Mouse (Mus musculus): Measurements from ENCODE around the gene Nav2. TPM values are rescaled to one million over a fixed set of nuclear protein-coding genes. Genes with fewer than 3 reads are reported as not detected.

Nav2 gene
- total and polyA plus RNA-seq, 3 experiments = under 0.01 TPM; not detected in 2

DNA sequence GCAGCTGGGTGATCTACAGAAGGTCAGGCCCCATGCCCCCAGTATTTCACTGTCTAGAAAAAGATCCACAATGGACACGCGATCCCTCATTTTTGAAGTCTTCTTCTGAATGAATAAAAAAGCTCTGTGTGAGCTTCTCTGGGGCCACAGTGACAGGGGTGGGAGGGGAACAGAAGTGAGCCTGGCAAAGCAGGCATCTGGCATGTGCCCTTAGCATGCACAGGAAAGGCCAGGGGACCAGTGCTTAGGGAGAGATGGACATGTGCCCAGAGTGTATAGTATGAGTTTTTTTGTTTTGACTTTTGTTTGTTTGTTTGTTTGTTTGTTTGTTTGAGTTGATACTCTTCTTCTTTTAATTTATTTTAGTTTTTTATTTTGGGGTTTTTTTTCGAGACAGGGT is 481.8 kb downstream of the Nav2 start:
- H3K4me3 ChIP-seq (replicated peaks in 1 of 3; ENCODE audit: low read depth in 2 of 3, low read length in 2 of 3, poor library complexity in 1 of 3) = no peak overlapping the region

DNA sequence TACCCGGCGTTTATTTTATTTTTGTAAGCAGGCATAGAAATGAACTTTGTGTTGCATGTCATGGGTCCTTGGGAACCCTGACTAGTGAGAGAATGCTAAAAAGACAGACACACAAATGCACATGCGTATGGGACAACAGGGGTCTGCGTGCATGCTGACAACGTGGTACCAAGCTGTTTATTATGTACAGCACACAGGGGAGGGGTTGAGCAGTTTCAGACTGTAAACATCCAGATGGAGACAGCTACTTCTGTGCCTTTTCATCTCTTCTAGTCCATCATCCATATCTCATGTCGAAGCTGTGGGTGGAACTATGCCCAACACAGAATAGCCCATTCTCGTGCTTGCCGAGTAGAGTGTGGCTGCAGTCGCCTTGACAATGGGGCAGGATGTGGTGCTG is 482.3 kb downstream of the Nav2 start:
- Histone ChIP-seq H3K4me1 (ENCODE audit: control insufficient read depth in 1 of 2, insufficient read depth in 2 of 2) (no peaks in the 10 kb centered on the region), H3K79me2 (replicated peaks; ENCODE audit: control insufficient read depth, extremely low read depth, insufficient read depth, poor library complexity, severe bottlenecking) (no peaks in the 10 kb centered on the region), H3K27me3 (replicated peaks) (peaks cover 29% of the 10 kb centered on the region), H3K36me3 (replicated peaks in 1 of 2; ENCODE audit: control insufficient read depth in 1 of 2, insufficient read depth in 1 of 2, low read length in 1 of 2) (no peaks in the 10 kb centered on the region), H3K9ac (ENCODE audit: insufficient read depth, low read depth) (no peak overlapping the region), H3K4me3 (replicated peaks in 1 of 3; ENCODE audit: low read depth in 2 of 3, low read length in 2 of 3, poor library complexity in 1 of 3) (no peak overlapping the region), H3K9me3 (replicated peaks; ENCODE audit: low read length) (peaks cover 4% of the 10 kb centered on the region), H3K4me2 (ENCODE audit: insufficient read depth, low read depth, poor library complexity, severe bottlenecking) (no peak overlapping the region), H3K27ac (ENCODE audit: insufficient read depth, low read depth) (no peak overlapping the region)
- DNase-seq (ENCODE audit: extremely low read depth) = no peak
- TF ChIP-seq EP300 (IDR thresholded peaks at IDR 0.05; ENCODE audit: low read length) (no peak), ZKSCAN1 (IDR thresholded peaks at IDR 0.05; ENCODE audit: borderline replicate concordance, low read depth, low read length) (no peak), UBTF (IDR thresholded peaks at IDR 0.05; ENCODE audit: low read depth, low read length) (no peak), USF1 (IDR thresholded peaks at IDR 0.05; ENCODE audit: low read depth, low read length) (no peak), MAX (IDR thresholded peaks at IDR 0.05; ENCODE audit: low read length) (no peak)
- dilution Hi-C loops (cut with MboI; ENCODE audit: extremely low pct_ligation_motif_present, extremely low pct_unique_long_range_greater_than_20kb, low sequenced_read_pairs) = no loop called here
- in situ Hi-C loops (cut with MboI; ENCODE audit: low pct_ligation_motif_present, low pct_unique_long_range_greater_than_20kb, low sequenced_read_pairs) = no loop called here

More for the DNA sequence above, 481.8 kb downstream of the Nav2 start:
- no peaks in the 10 kb centered on the region for H3K79me2 ChIP-seq (replicated peaks; ENCODE audit: control insufficient read depth, extremely low read depth, insufficient read depth, poor library complexity, severe bottlenecking)
- H3K27ac ChIP-seq (ENCODE audit: insufficient read depth, low read depth) = no peak overlapping the region
- peaks cover 4% of the 10 kb centered on the region for H3K9me3 ChIP-seq (replicated peaks; ENCODE audit: low read length)
- H3K27me3 ChIP-seq (replicated peaks) = peaks cover 29% of the 10 kb centered on the region
- H3K4me2 ChIP-seq (ENCODE audit: insufficient read depth, low read depth, poor library complexity, severe bottlenecking) = no peak overlapping the region
- in situ Hi-C loops (cut with MboI; ENCODE audit: low pct_ligation_motif_present, low pct_unique_long_range_greater_than_20kb, low sequenced_read_pairs) (no loop called here), dilution Hi-C loops (cut with MboI; ENCODE audit: extremely low pct_ligation_motif_present, extremely low pct_unique_long_range_greater_than_20kb, low sequenced_read_pairs) (no loop called here)
- TF ChIP-seq E2F4 (IDR thresholded peaks at IDR 0.05; ENCODE audit: insufficient replicate concordance, low read depth, low read length) (no peak), PAX5 (IDR thresholded peaks at IDR 0.05; ENCODE audit: low read length) (no peak), USF1 (IDR thresholded peaks at IDR 0.05; ENCODE audit: low read depth, low read length) (no peak), ELF1 (IDR thresholded peaks at IDR 0.05; ENCODE audit: low read depth, low read length) (no peak), RAD21 (IDR thresholded peaks at IDR 0.05; ENCODE audit: low read depth, low read length) (no peak), ETS1 (conservative IDR thresholded peaks at IDR 0.05; ENCODE audit: low read depth, low read length) (no peak), ZC3H11A (IDR thresholded peaks at IDR 0.05; ENCODE audit: low read depth, low read length) (no peak), TBP (conservative IDR thresholded peaks at IDR 0.05; ENCODE audit: low read depth, low read length) (no peak), NELFE (IDR thresholded peaks at IDR 0.05; ENCODE audit: low read depth, low read length) (no peak), NRF1 (IDR thresholded peaks at IDR 0.05; ENCODE audit: low read depth, low read length) (no peak), IRF4 (IDR thresholded peaks at IDR 0.05; ENCODE audit: low read depth, low read length) (no peak), MAZ (IDR thresholded peaks at IDR 0.05; ENCODE audit: low read depth, low read length) (no peak), JUN (IDR thresholded peaks at IDR 0.05; ENCODE audit: insufficient read depth, low read depth, low read length) (no peak), GABPA (IDR thresholded peaks at IDR 0.05; ENCODE audit: insufficient replicate concordance, low read depth, low read length) (no peak)
- H3K4me1 ChIP-seq (ENCODE audit: control insufficient read depth in 1 of 2, insufficient read depth in 2 of 2) = no peaks in the 10 kb centered on the region
- no peak for DNase-seq (ENCODE audit: extremely low read depth)
- H3K9ac ChIP-seq (ENCODE audit: insufficient read depth, low read depth) = no peak overlapping the region
- H3K36me3 ChIP-seq (replicated peaks in 1 of 2; ENCODE audit: control insufficient read depth in 1 of 2, insufficient read depth in 1 of 2, low read length in 1 of 2) = no peaks in the 10 kb centered on the region
